Mouse (Mus musculus) gastrocnemius, postnatal 10 days (tissue): ENCODE measurements at regions not wholly inside any gene's neighbourhood (a gene's known extent, or its start where the extent isn't known, plus 50 kb on each side); places are given as distances from the start of the nearest gene placed in this dataset.

Source experiments
- DNase-seq: peaks from one replicate; pipeline ENCODE4 v3.0.0; 2021; ENCODE audit warnings: mixed read lengths

GRCm38 (mm10) chr3:147096179-147096578 is 244.0 kb downstream of the Ttll7 start:
- DNase-seq = no peak

DNA sequence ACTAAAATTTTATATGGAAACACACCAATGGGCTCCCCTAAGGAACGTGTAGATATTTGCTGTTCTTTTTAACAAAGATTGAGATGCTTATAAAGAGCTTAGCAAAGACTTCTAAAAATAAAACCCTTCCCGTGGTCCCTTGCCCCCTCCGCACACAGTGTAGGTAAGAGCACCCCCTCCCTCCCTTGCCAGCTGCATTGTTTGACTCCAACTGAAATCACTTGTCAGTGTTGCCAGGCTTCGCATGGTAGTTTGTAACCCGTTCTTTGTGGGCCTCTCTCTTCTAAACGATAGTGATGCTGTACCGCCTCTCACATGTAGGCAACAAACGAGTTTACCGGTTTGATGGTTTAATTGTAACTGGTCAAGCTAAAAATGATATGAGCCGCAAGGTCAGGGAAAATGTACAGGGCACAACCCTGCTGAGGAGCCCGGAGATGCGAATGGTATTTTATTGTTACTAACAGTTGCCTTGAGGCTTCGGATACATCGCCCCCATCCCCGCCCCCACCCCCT is 246.0 kb downstream of the Ttll7 start:
- no peak for DNase-seq

GRCm38 (mm10) chr3:147098611-147099010 is 246.4 kb downstream of the Ttll7 start:
- DNase-seq = no peak

- DNase-seq = no peak
Measured at GRCm38 (mm10) chr3:147099143-147099713, 247.1 kb downstream of the Ttll7 start.

GRCm38 (mm10) chr3:147101053-147101764 is 249.0 kb downstream of the Ttll7 start:
- DNase-seq = no peak

GRCm38 (mm10) chr3:147101765-147102113 is 249.6 kb downstream of the Ttll7 start:
- no peak for DNase-seq

- DNase-seq = no peak
Measured at GRCm38 (mm10) chr3:147103428-147103827, 251.3 kb downstream of the Ttll7 start.

- no peak for DNase-seq
Measured at GRCm38 (mm10) chr3:147117609-147118008, 265.4 kb downstream of the Ttll7 start.

DNA sequence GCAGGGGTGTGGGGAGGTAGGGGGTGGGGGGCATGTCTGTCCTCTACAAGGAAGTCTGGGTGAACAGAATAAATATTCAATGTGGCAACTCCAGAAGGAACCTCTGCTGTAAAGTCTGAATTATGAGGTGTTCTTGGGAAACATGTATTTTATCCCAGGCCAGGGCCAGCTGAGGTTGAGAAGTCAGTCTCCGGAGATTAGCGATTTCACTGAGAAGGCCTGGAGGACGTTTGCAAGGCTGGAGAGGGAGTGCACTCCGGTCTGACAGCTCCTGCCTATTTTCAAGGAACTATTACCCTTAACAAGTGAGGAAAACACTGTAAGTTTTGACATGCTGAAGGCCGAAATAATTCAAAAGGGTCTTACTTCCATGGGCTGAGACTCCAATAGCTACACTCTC is 265.9 kb downstream of the Ttll7 start:
- no peak for DNase-seq

DNA sequence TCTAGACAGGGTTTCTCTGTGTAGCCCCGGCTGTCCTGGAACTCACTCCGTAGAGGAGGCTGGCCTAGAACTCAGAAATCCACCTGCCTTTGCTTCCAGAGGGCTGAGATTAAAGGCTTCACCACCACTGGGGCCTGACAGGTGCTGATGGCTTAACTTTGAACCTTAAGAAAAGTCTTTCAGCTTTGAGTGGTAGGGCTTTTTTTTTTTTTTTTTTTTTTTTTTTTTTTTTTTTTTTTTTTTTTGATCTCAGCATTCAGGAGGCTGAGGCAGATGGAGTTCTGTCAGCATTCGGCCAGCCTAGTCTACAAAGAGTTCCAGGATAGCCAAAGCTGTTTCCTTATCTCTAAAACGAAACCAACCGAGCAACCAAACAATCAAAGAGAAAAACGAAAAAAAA is 266.5 kb downstream of the Ttll7 start:
- DNase-seq = no peak

DNA sequence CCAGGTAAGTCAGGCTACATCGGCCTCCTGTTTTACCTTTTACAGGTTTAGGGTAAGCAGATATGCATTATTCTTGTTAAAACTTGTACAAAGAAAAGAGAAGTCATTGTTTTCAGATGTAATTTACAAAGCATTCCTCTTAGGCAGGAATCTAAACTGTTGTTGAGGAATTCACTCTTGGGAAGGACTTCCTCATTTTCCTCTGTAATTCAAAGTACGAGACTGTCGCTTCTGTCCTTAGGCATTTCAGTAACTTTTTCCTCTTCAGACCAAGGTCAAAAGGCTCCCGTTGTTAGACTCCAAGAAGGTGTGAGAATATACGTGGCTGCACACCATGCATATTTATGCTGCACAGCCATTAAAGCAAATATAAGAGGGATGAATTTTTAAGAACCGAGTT is 269.7 kb downstream of the Ttll7 start:
- DNase-seq = no peak

GRCm38 (mm10) chr3:147127740-147128139 is 275.6 kb downstream of the Ttll7 start:
- DNase-seq = no peak

GRCm38 (mm10) chr3:147132830-147133229 is 280.7 kb downstream of the Ttll7 start:
- DNase-seq = no peak

- no peak for DNase-seq
Measured at GRCm38 (mm10) chr3:147133408-147133807, 281.2 kb downstream of the Ttll7 start.

- no peak for DNase-seq
Measured at GRCm38 (mm10) chr3:147140414-147140813, 288.2 kb downstream of the Ttll7 start.

GRCm38 (mm10) chr3:147153456-147153855 is 301.3 kb downstream of the Ttll7 start:
- DNase-seq = no peak

GRCm38 (mm10) chr3:147153998-147154397 is 301.8 kb downstream of the Ttll7 start:
- no peak for DNase-seq

GRCm38 (mm10) chr3:147163126-147163525 is 311.0 kb downstream of the Ttll7 start:
- no peak for DNase-seq

DNA sequence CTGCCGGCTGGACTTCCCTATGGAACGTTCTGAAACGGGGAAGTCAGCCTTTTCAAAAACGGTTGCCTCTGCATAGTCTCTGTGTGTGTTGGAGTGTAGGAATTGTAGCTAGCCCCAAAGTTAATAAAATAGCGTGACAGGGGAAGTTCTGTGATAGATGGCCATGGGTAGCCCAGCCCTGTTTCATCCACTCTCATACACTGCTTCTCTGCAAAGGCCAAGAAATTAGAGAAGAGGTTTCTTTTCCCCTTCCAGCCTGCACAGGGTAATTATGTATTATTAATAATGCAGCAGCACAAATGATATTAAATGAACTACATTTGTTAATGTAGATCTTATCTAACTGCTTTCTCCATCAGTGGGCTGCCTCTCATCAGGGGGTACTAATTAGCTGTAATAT is 311.4 kb downstream of the Ttll7 start:
- DNase-seq = no peak

GRCm38 (mm10) chr3:147164931-147165330 is 312.8 kb downstream of the Ttll7 start:
- no peak for DNase-seq

DNA sequence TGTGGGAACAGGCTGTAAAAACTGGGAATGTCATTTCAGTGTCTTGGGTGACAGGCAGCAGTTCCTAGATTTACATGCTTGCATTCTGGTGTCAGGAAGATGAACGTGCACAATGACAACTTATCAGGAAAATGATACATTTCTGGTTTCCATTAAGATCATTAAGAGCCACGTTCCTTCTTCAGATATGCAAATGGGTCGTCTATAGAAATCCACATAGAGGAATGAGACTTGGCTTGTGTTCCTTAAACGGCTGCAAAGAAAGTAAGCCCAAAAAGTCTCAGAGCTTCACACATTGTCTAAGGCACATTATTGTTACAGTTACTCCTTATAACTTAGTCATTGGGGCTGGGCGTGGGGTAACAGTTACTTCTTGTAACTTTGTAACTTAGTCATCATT is 314.4 kb downstream of the Ttll7 start:
- DNase-seq = no peak

GRCm38 (mm10) chr3:147169215-147169614 is 317.0 kb downstream of the Ttll7 start:
- DNase-seq = no peak

- DNase-seq = no peak
Measured at GRCm38 (mm10) chr3:147170106-147170505, 317.9 kb downstream of the Ttll7 start.

DNA sequence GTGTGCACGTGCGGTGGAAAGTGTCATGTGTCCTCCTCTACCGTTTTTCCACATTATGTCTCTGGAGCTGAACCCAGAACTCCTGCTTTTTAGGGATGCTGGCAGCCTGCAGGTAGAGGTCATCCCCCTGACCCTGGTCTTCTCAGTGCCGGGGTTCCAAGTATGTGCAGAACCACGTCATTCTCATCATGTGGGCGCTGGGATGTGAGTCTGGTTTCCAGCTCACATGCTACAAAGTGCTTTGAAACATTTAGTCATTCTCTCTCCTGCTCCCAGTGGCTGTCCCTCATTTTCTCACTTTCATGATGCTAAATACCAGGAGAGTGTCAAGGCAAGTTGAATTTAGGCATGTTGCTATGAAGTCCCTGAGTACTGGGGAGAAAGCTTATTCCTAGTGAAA is 326.6 kb downstream of the Ttll7 start:
- DNase-seq = no peak
